Mouse (Mus musculus) cerebellum, adult 2 months (tissue): ENCODE measurements around the gene Lamtor4. TPM values are rescaled to one million over a fixed set of nuclear protein-coding genes. Genes with fewer than 3 reads are reported as not detected.

ENCODE experiments used
- DNase-seq, 2 experiments: peaks; one replicate each; pipeline ENCODE4 v3.0.0; 2021
- H3K27ac ChIP-seq: fragments of 200-500 bp; 2 replicates; pipeline ENCODE4 v1.5.1; 2012; ENCODE audit warnings: low read length, control low read depth, inconsistent platforms; ENCODE audit not compliant: insufficient read depth
- H3K27me3 ChIP-seq: fragments of 200-500 bp; 2 replicates; pipeline ENCODE4 v1.6.1; 2012; ENCODE audit warnings: inconsistent platforms, mild to moderate bottlenecking, low read length, moderate library complexity; ENCODE audit not compliant: control insufficient read depth, insufficient read depth
- H3K4me1 ChIP-seq: fragments of 200-500 bp; 2 replicates; pipeline ENCODE4 v1.6.1; 2011; ENCODE audit warnings: low read length; ENCODE audit not compliant: control insufficient read depth, insufficient read depth
- H3K4me3 ChIP-seq: fragments of 200-500 bp; replicated peaks from 2 replicates; pipeline ENCODE3; 2011; ENCODE audit warnings: mild to moderate bottlenecking, low read depth, low read length, control low read depth; ENCODE audit not compliant: insufficient read depth
- CTCF ChIP-seq: fragments of 200-500 bp; IDR thresholded peaks from 2 replicates; pipeline ENCODE4 v1.5.1; 2011; ENCODE audit warnings: low read depth, mild to moderate bottlenecking, control low read depth, low read length, moderate library complexity, borderline replicate concordance; ENCODE audit not compliant: insufficient read depth
- POLR2A ChIP-seq: fragments of 200-500 bp; IDR thresholded peaks from 2 replicates; pipeline ENCODE4 v1.6.1; 2011; ENCODE audit warnings: low read length, control low read depth, borderline replicate concordance; ENCODE audit not compliant: insufficient read depth
- WGBS: fragments of 180-500 bp; shearing (Covaris S2); methylation state at CpG from one replicate; pipeline ENCODE4 v1.1.7; 2018; 5-methylcytosine and 5-hydroxymethylcytosine counted together
- polyA plus RNA-seq: library from polyadenylated mRNA; depleted of rRNA; stranded (reverse); fragments of >200 nt; gene quantifications from 2 replicates; pipeline ENCODE4 v1.2.3, GENCODE M21; 2012

The Lamtor4 gene
- polyA plus RNA-seq, 1 experiment = 176 TPM

DNA sequence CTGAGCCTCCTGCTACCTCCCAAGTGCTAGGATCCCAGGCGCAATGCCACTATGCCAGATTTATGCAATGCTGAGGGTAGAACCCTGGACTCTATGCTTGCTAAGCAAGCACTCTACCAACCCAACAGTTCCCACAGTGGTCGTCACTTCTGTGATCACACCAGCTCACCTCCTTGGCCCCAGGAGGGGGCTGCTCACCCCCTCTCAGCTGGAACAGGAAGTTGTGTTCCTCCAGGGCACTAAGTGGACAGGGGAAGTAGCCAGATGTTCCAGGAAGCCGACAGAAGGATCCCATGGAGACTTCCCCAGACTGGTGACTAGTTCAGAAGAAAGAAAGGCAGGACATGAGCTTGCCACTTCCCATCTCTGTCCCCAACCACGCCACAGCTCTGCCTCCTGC lies 6.7 kb downstream of the Lamtor4 start:
- no peak overlapping the region for H3K27ac ChIP-seq
- H3K4me1 ChIP-seq = peaks cover 9% of the 10 kb centered on the region; the same call in 1 of the 2 replicates
- TF ChIP-seq CTCF = no peak
- no peak overlapping the region for H3K4me3 ChIP-seq
- 86% methylated on average over 4 of the region's 4 CpGs for WGBS
- peak in 1 of 2 experiments; percentile 13 for DNase-seq
- no peaks in the 10 kb centered on the region for H3K27me3 ChIP-seq

DNA sequence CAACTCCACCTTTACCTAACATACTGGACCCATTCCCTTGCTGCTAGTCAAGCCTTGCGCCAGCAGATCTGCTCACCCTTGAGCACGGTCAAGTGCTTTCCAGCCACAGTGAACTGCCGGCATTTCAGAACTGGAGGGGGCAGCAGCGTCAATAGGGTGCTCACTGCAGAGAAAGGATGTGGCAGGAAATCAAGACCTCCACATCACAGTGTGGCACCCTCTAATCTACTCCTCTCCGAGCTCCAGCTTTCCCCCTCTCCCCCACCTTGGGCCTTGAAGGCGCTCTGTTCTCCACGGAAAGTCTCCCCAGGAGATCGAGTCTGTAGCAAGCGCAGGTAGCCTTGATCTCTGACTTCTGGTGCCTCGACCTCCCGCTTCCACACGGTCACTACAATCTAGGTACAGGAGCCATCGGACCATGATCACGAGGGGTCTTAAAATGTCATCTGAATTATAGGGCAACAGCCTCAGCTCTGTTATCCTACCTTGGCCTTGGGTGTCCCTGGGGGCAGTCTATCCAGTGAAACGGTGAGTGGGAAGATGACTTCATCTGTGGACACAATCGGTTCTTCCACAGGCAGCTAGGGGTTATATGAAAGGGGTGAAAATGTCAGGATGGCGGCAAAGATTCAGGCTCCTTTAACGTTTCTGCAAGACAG lies 7.4 kb downstream of the Lamtor4 start:
- TF ChIP-seq CTCF = no peak
- TF ChIP-seq POLR2A = 0 out of 2 replicates have a peak, but pooled peaks have one; percentile 17
- peaks cover 9% of the 10 kb centered on the region; the same call in 1 of the 2 replicates for H3K4me1 ChIP-seq
- H3K4me3 ChIP-seq = peak overlapping the region; percentile 78
- DNase-seq = no peak
- no peaks in the 10 kb centered on the region for H3K27me3 ChIP-seq
- no peak overlapping the region for H3K27ac ChIP-seq
- WGBS = 48% methylated on average over 18 of the region's 18 CpGs

DNA sequence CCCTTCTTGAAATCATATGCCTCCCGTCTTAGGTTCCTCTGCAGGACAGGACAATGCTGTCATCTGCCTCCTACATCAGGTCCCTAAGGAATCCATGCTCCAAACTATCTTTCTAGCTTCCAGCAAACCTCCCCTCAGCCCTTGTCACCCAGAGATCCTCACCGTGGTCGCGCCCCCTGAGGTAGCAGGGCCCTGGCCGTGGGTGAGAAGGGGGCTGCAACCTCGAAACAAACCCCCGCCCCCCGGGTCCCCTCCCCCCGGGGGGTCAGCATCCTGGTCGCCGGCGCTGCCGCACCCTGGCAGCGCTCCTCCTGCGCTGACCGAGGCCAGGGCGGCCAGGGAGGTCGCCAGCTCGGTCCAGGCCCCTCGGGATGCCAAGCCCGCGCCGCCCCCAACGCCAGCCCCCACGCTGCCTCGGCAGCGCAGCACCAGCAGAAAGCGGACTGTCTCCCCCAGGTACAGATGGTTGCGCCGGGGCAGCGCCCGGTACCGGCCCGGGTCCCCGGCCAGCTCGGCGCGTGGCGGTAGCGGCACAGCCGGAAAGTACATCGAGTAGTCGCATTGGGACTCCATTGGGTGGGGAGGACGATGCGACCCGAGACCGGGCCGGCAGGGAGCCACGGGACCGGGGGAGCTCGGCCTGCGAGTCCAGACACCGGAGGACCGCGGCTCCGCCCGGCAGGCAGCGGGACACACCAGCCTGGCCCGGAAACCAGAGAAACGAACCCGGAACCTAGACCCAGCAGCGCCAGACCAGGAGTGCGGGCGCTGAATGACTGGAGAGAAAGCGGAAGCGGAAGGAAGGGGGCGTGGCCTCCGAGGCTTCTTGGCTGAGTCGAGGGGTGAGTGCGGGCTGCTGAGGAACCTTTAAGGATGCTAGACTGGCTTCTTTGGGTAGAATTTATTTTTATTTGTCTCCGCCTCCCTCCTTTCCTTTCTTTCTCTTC lies 8.3 kb downstream of the Lamtor4 start, which contains the start of gene BC037034:
Gene BC037034, minus strand, starts transcription at position 774 of the 947 bp plus-strand sequence.
- TF ChIP-seq CTCF (no peak), POLR2A (peak; percentile 90)

DNA sequence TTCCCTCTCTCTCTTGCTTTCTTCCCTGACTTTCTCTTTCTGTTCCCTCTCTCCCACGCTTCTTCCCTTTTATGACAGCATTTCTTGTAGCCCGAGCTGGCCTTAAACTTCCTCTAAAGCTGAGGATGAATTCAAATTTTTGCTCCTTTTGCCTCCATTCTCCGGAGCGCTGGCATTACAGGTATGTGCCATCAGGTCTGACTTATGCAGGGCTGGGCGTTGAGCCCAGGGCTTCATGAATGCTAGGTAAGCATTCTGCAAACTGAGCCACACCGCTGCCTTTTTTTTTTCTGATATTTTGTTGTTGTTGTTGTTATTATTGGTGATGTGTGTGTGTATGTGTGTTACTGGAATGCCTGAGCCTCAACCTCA lies 8.9 kb downstream of the Lamtor4 start:
- Histone ChIP-seq H3K27me3 (no peaks in the 10 kb centered on the region), H3K4me3 (peak overlapping the region; percentile 78), H3K4me1 (peaks cover 9% of the 10 kb centered on the region; the same call in 1 of the 2 replicates), H3K27ac (no peak overlapping the region)
- TF ChIP-seq POLR2A = no peak
- no peak for TF ChIP-seq CTCF
- no peak for DNase-seq
- 7% methylated on average over 6 of the region's 6 CpGs for WGBS

More for the DNA sequence above, 8.3 kb downstream of the Lamtor4 start, which contains the start of gene BC037034:
- WGBS = under 1% methylated on average over 70 of the region's 71 CpGs
- Histone ChIP-seq H3K4me1 (peaks cover 9% of the 10 kb centered on the region; the same call in 1 of the 2 replicates), H3K4me3 (peak within 1 kb of the TSS; percentile 78), H3K27me3 (no peaks in the 10 kb centered on the region), H3K27ac (peak within 1 kb of the TSS; percentile 76)
- peak; percentile 92 for DNase-seq

DNA sequence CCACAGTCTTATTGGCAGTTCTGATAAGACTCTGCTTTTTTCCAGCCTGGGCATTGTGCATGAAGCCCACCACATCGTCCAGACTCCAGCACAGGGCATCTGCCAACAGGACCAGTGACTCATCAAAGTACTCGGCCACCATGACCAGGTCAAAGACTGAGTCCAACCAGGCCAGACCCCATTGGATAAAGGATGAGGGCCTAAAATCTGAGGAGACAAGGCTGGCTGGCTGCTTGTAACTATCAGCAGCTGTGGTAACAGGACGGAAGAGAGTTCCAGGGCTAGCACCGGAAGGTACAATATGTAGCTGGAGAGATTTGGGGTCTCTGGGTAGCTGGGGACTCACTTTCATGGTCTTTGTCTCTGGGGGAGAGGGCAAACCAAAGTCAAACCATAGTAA lies 10.4 kb downstream of the Lamtor4 start:
- Histone ChIP-seq H3K27ac (no peak overlapping the region), H3K27me3 (no peaks in the 10 kb centered on the region), H3K4me1 (peaks cover 9% of the 10 kb centered on the region; the same call in 1 of the 2 replicates), H3K4me3 (no peak overlapping the region)
- 93% methylated on average over 4 of the region's 4 CpGs for WGBS
- DNase-seq = no peak
- TF ChIP-seq POLR2A = no peak
- TF ChIP-seq CTCF = no peak

DNA sequence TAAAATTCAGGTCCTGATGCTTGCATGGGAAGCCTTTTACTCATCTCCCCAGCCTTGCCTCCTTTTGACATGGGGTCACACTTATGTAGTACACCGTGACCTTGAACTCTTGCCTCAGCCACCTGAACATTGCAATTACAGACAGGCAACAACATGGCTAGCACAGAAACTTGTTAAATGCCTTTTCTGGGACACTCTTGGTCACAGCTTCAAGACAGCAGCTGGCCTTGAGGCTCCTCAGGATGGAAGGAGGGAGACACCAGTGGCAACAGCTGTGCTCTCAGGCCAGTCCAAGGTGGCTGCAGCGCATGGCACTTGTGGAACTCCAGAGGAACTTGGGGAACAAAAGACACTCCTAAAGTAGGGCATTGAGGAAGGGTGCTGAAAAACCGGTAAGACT lies 11.8 kb downstream of the Lamtor4 start:
- H3K27ac ChIP-seq = no peak overlapping the region
- 86% methylated on average over 3 of the region's 3 CpGs for WGBS
- no peaks in the 10 kb centered on the region for H3K27me3 ChIP-seq
- H3K4me3 ChIP-seq = no peak overlapping the region
- peaks cover 9% of the 10 kb centered on the region; the same call in 1 of the 2 replicates for H3K4me1 ChIP-seq
- DNase-seq = no peak
- TF ChIP-seq POLR2A = no peak
- TF ChIP-seq CTCF = no peak

DNA sequence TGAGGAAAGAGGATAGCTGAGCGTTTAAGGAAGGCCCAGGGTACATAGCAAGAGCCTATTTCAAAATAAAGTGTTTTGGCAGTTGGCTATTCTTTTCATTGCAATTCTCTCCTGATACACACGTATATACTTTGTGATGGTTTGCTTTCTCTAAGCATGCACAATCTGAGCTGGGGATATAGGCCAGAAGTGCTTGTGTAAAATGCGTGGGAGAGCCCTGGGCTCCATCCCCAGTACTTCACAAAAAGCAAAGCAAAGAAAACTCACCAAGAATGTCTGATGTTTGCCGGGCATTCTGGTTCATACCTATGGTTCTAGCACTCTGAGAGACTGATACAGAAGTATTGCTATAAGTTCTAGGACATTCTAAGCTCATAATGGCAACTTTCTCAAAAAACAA lies 13.7 kb downstream of the Lamtor4 start:
- TF ChIP-seq CTCF = no peak
- TF ChIP-seq POLR2A = no peak
- Histone ChIP-seq H3K4me1 (no peaks in the 10 kb centered on the region), H3K27ac (no peak overlapping the region), H3K4me3 (no peak overlapping the region), H3K27me3 (no peaks in the 10 kb centered on the region)
- no peak for DNase-seq
- 87% methylated on average over 4 of the region's 4 CpGs for WGBS

DNA sequence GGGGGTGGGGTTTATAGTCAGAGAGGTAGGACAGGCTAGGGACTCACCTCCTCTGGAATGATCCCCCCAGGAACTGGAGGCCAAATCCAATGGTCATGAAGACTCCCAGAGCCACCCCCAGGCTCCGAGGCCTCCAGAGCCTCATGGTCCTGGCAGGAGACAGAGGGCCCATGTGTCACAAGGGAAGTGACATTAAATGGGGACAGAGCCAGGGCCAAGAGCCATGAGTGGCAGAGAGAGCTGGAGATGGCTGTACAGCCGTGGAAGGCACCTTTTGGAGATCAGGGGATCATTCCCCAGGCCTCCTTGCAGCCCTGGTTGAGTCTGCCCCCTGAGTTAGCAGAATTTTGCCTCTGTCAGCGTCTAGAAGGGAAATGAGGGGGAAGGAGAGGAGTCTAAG lies 15.9 kb downstream of the Lamtor4 start:
- Histone ChIP-seq H3K4me3 (no peak overlapping the region), H3K4me1 (no peaks in the 10 kb centered on the region), H3K27ac (no peak overlapping the region), H3K27me3 (no peaks in the 10 kb centered on the region)
- TF ChIP-seq CTCF (no peak), POLR2A (no peak)
- WGBS = 26% methylated on average over 3 of the region's 3 CpGs
- DNase-seq = no peak
